Mouse (Mus musculus) liver, adult (tissue): Measurements from ENCODE around the gene Inpp5e.
A peak's percentile ranks its signal among the peaks of the same experiment; 100 is the strongest.

Experiments
- GATA4 ChIP-seq: IDR thresholded peaks from 2 replicates; pipeline ENCODE4 v1.6.1; 2014; ENCODE audit warnings: mild to moderate bottlenecking, low read length; ENCODE audit not compliant: insufficient replicate concordance

The Inpp5e gene

DNA sequence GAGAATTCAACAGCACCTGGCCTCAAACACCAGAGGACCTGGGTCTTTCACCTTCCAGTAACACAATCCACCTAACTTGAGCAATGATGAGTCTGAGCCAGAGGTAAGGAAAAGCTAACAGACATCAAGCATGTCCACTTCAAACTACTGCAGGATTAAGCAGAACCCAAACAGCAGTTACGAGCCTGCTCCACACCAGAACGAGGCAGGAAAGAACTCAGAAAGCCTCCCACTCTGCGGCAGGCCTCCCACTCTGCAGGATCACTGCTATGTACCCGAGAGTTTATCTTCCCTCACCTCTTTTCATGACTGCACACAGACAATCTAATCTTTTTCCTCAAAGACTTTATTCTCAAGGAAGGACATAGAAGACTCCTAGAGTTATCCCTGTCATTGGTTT, 28.2 kb upstream of the Inpp5e start:
- TF ChIP-seq GATA4 = no peak

DNA sequence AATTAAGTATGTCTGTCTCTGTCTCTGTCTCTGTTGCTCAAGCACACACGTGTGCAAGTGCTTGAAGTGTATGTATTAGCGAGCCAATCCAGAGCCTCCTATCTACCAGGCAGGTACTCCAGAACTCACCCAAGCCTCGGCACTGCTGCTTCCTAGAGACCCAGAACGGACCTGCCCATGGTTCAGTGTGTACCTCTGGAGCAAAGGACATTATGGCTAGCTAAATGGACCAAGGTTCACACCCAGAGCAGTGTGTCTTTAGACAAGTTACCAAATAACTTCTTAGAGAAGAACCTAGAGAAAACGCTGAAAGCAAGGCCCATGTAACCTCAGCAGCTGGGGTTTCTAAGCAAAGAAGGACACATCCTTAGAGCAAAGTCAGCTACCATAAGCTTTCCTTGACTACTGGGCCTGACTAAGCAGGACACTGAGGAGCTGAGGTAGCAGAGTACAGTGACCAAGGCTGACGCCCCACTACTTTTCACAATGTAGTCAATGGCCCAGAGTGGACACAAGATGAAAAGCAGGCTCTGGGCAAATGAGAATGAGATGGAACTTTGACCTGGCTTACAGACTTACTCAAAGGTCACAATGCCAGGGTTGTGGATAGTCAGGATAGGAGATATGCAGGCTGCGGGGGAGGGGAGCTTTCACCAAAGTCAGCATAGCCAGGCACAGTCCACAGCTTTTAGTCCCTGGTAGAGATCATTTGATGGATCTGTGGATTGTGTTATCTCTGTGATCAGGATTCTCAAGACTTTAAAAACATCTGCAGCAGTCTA, 26.0 kb upstream of the Inpp5e start:
- TF ChIP-seq GATA4 = peak; percentile 59; the same call in 1 of the 2 replicates

DNA sequence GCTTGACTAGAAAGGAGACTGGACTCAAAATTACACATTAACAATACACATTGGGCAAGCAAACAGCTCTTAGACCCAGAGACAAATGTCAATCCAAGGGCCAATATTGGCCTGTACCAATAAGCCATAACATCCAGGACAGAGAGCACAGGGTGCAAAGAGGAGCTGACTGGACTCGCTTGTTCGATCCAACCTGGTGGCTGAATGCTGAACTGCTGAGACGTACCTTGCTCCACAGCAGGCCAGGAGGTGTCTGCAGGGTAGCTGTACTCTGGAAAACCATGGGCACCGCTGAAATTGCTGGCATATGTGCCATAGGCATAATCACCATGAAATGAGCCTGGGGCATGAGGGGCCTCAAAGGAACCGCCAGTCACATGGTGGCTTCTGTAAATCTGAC, 20.8 kb upstream of the Inpp5e start:
- no peak for TF ChIP-seq GATA4

DNA sequence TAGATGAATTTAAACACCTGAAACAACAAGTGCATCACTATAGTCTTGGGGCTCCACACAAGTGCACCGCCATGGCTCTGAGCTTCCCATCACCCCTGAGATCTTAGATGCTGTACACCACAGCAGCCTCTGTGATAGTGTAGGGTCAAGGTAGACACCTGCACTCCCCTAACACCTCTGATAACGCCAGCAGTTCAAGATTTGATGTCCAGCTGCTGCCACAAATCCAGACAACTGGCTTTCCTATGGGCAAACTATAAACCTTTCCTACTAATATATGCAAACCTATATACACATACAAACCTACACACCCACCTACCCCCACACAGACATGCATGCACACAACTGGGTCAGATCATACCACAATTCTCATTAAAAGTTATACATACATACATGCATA, 15.5 kb upstream of the Inpp5e start:
- TF ChIP-seq GATA4 = no peak

DNA sequence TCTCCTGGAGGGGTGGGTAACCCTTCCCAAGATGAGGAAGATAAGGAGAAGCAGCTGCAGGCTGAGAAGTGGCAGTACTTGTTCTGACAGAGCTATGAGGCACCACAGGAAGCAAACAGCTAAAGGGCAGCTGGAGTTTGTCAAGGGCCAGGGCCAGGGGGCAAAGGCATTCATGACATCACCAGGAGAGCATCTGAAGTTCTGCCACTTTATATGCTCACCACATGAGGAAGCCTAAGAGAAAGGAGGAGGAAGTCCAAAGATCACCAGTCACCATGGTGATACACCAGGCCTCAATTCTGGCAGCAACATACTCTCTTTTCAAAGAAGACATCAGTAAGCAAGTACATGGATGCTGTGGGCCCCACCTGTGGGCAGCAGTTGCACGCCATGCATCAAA, 14.1 kb upstream of the Inpp5e start:
- no peak for TF ChIP-seq GATA4

DNA sequence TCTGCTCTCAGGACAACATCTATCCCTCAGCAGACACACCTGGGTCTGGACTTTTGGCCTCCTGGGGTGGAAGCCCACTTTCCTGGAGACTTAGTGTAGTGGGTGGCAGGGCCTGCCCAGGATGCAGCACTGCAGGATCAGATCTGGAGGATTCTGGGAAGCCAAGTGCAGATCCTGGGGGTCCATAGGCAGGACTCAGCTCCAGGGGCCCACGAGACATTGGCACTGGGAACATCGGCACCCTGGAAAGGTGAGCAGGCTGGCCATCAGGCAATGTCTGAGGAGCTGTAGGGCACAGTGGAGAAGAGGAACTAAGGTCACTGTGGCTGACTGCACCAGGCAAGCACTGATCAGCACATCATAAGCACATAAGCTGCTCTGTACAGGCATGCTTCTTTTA, 13.0 kb upstream of the Inpp5e start:
- TF ChIP-seq GATA4 = no peak

DNA sequence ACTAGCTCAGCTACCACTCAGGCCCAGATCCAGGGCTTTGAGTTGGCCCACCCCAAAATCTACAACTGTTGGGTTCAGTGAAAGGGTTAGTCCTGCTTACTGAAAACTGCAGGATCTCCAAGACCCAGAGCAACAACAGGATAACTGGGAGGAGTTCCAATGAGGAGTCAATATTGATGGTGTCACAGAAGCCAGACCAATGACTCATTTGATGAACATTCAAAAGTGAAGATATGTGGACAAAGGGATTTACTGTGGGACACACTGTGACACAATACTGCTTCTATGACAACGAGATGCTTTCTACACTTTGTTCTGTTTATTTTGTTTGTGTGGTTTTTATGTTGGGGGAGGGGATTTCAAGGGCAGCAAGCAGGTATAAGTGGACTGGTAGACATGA, 9.1 kb upstream of the Inpp5e start:
- TF ChIP-seq GATA4 = no peak

DNA sequence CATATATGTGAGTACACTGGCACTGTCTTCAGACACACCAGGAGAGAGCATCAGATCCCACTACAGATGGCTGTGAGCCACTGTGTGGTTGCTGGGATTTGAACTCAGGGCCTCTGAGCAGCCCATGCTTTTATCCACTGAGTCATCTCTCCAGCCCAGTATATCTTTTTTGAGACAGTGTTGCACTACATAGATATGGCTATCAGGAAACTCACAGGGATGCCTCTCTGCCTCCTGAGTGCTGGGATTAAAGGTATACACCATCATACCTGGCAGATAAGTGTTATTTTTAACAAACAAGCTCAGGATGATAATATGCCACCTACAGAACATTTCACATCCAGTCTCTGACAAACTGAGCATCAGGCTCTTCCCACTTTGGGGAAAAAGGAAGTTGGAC, 8.1 kb upstream of the Inpp5e start:
- TF ChIP-seq GATA4 = no peak

DNA sequence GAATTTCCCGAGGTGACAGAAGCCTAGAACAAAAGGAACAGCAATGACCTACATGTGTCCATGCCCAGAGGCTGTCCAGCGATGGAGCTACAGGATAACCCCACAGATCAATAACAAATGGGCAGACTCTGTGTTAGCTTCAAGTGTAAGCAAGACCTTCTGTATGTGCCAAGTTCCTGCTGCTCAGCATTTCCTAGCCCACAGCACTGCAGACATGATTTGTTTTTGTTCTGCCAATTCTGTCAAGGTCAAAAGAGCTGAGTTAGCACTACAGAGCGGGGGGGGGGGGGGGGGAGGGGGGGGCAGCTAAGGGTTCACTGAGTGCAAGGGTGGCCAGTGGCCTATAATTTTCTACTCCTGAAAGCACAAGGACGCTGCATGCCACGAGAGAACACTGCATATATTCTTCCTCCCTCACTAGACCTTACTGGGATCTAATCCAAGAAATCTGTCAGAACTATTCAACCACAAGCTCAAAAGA, 2.0 kb upstream of the Inpp5e start:
- TF ChIP-seq GATA4 = 0 out of 2 replicates have a peak, but pooled peaks have one; percentile 37

DNA sequence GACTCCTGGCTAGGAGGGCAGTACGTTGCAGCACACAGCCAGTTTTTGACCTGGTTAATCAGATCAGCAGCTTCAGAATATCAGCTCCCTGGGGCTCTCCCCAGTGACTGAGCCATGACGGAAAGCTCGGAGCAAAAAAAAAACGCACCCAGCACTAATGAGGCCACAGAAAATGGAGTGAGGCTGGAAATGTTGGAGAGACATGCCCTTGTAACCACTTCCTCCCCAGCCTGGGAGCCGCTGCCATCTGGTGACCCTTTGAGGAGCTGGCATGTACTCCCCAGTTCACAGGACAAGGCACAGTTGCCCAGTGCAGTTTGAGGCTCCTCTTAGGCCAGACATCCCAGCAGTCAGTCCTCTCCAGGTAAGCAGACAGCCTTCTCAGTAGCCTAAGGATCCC, 1.1 kb upstream of the Inpp5e start:
- TF ChIP-seq GATA4 = no peak

DNA sequence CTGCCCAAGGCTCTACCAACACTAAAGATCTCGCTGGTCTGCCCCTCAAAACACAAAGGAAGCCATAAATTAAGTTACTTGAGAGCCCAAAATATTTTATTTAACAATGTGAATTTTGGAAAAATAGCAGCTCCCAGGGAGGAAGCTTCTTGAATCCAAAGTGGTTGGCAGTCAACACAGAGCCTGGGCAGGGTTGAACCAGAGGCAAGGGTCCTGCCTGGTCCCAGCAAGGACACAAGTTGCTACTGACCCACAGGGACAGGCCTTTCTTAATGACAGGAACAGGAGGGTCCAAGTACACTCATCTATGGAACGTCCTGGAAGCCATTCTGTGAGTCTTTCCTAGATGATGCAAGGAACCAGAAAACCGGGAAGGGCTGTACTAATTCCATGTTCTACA, 359 bp upstream of the Inpp5e start:
- TF ChIP-seq GATA4 = no peak

DNA sequence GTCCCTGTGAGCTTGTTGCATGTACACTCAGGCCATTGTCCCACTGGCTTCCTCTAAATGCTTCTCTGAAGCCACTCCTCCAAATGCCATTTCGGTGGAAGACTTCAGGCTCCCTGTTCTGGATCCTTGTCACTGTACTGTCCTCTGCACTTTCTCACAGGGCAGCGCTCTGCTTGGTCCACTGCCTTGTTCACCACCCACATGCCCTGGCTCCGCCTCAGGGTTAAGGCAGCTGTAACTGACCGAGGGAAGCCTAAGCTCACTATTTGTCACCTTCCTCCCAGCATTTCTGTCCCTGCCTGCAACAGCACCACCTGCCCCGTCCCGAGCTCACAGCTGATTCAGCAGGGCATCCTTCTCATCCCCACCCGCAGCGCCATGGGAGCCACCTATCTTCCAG, 5.7 kb downstream of the Inpp5e start:
- no peak for TF ChIP-seq GATA4

DNA sequence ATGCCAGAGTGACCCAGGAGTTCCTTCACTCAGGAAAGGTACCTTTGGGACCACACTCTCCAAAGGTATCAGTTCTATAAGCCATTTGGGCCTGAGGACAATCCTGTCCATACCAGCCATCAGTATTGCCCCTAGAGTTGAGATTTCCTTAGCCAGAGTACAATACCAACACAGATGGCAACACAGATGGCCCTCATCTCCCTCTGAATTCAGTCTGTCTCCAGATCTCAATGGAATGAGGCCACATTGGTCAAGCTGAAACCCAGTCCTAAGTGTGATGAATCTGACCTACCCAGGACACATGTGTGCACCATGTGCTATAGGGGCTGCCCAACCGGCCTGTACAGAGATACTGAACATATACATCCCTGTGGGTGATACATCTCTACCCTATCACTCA, 6.7 kb downstream of the Inpp5e start:
- TF ChIP-seq GATA4 = no peak

DNA sequence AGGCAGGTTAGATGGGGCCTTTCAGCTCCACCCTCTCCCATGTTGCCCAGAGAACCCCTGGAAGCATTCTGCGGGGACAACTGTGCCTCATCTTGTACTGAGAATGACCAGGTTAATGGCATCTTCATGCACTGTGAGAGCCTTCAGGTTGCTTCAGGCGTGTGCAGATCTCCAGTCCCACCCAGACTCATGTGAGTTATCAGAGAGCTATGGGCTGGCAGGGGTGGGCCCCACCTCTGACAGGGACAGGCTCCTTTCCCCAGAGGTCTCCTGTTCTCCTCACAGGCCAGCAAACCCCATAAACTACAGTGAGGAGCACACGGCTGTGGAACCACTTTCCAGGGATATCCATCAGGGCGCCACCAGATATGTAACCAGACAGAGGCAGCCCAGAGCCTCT, 8.0 kb downstream of the Inpp5e start:
- no peak for TF ChIP-seq GATA4

DNA sequence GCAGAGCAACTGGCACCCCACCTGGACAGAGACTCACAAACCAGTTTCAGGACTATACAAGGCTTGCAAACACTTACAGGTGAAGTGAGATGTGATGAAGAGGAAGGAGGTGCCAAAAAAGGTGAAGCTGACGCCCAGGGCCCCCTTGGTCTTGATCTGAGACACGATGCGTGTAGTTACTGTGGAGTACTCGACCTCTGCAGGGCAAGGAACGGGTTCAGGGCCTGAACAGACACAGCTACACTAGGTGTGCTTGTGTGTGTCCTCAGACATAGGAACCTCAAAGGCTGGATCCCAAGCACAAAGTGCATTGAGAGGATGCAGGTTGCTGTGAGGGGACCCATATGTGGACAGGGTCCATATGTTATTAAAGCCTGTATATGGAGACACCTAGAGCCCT, 8.7 kb downstream of the Inpp5e start:
- no peak for TF ChIP-seq GATA4

DNA sequence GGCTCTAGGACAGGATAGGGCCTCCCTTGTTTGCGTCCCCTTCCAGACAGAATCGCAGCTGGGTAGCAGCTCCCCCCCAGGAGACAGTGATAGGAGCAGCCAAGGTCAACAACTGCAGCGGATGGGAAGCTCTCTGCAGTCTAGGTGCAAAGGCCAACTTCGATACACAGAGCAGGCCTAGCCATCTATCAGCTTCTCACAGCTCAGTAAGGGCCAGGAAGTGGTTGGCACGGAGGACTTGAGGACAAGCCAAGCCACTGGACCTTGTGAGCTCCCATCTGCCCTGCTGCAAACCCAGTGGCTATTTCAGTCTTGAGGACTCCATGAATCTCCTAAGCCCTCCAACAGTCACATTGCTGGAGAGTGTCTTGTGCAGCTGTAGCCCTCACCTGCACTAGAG, 9.4 kb downstream of the Inpp5e start:
- TF ChIP-seq GATA4 = no peak

DNA sequence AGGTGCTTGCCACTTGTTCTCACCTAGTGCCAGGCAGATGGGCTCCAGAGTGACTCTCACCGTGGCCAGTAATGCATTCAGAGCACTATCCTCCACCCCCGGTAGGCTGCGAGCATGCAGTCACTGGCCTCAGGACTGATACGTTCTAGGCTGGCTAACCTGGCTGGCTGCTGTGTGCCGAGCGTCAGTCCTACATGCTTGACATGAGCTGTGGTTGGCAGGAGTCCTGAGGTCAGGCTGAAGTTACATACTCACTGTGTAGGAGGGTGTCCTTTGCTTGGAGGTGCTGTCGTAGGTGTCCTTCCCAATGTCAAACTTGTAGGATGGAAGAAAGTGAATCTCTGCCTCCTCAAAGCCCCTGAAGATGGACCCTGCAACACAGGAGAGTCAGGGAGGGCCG, 10.0 kb downstream of the Inpp5e start:
- no peak for TF ChIP-seq GATA4
